Mouse (Mus musculus) bone marrow macrophage, adult 2 months (primary cell): ENCODE results near the gene Snx17.

Experiments used
- CTCF ChIP-seq: IDR thresholded peaks from 2 replicates; pipeline ENCODE4 v1.5.1; 2012; ENCODE audit warnings: low read depth, mild to moderate bottlenecking, low read length, moderate library complexity
- POLR2A ChIP-seq: IDR thresholded peaks from 2 replicates; pipeline ENCODE4 v1.6.1; 2012; ENCODE audit warnings: mild to moderate bottlenecking, low read depth, low read length, borderline replicate concordance

DNA sequence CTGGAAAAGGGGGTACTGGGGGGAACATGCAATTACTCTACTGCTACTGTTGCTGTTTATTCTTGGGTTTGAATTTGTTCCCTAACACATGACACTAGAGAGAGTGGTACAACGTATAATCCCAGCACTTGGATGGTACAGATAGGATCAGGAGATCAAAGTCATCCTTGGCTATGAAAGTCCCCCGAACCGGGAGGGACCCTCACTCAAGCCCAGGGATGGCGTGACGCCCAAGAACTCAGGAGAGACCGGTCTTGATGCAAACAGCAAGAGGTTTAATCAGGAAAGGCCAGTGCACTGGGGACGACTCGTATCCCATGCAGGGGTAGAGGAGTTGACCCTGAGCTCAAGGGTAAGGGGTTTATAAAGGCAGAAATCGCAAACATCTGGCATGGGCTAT is 29.7 kb downstream of the Snx17 start:
- TF ChIP-seq POLR2A (no peak), CTCF (no peak)
